Mouse (Mus musculus) E14TG2a.4 (cell line): ENCODE measurements around the gene Stk39.

Experiments used
- H3K27me3 ChIP-seq: 2 replicates; pipeline ENCODE4 v1.6.1; 2014; ENCODE audit warnings: low read length, control low read depth; ENCODE audit not compliant: insufficient read depth
- H3K36me3 ChIP-seq: 2 replicates; pipeline ENCODE4 v1.6.1; 2014; ENCODE audit warnings: low read length, control low read depth; ENCODE audit not compliant: insufficient read depth
- H3K4me1 ChIP-seq: replicated peaks from 2 replicates; pipeline ENCODE4 v1.6.1; 2014; ENCODE audit warnings: low read depth, low read length, control low read depth
- H3K4me3 ChIP-seq: replicated peaks from 2 replicates; pipeline ENCODE4 v1.5.1; 2014; ENCODE audit warnings: mild to moderate bottlenecking, low read length
- H3K9me3 ChIP-seq: 2 replicates; pipeline ENCODE4 v1.6.1; 2014; ENCODE audit warnings: low read length, control low read depth
- CTCF ChIP-seq: conservative IDR thresholded peaks from 2 replicates; pipeline ENCODE4 v1.5.1; 2014; ENCODE audit warnings: low read length
- NANOG ChIP-seq: IDR thresholded peaks from 2 replicates; pipeline ENCODE4 v1.6.1; 2014; ENCODE audit warnings: borderline replicate concordance, low read length, mixed read lengths
- POU5F1 ChIP-seq: IDR thresholded peaks from 2 replicates; pipeline ENCODE4 v1.6.1; 2014; ENCODE audit warnings: low read length, borderline replicate concordance

Gene Stk39

DNA sequence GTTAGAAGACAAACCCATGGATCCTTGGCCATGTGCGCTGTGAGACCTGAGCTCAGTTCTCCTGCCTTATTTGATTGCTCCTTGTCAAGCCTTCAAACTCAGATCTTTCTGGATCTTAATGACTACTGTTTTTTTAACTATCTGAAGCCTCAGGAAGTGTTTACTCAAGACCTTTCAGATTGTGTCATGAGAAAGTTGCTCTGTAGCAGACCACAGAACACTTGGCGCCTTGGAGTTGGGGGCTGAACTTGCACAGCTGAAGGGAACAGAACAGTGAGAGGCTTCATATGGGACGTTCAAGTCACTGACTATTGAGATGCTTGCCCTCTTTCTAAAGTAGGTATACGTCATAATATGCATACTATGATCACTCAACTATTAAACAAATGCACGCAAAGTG is 239.1 kb downstream of the Stk39 start:
- TF ChIP-seq POU5F1, result no peak
- no peak for TF ChIP-seq NANOG
- TF ChIP-seq CTCF, result no peak
- no peak overlapping the region for H3K4me3 ChIP-seq
- no peaks in the 10 kb centered on the region for H3K36me3 ChIP-seq
- no peaks in the 10 kb centered on the region for H3K9me3 ChIP-seq
- no peaks in the 10 kb centered on the region for H3K27me3 ChIP-seq
- H3K4me1 ChIP-seq, result peaks cover 9% of the 10 kb centered on the region; the same call in 1 of the 2 replicates

DNA sequence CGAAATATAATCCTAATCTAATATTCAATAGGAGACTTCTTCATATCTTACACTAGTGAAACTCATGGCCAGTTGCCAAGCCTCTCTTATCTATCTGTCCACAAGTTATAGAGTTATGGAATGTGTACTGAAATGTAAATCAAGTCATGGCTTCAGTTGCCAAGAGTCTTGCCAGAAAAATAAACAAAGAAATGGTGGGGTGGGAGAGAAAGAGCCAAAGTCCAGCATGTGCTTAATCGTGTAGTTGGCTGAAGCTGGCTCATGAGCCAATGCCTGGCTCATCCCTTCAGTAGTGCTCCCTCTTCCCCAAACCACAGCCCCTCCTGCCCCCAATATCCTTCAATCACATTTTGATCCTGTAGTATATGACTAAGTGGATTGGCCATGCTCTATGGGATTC is 242.2 kb downstream of the Stk39 start:
- Histone ChIP-seq H3K4me1 (peaks cover 8% of the 10 kb centered on the region; the same call in 1 of the 2 replicates), H3K4me3 (no peak overlapping the region)
- TF ChIP-seq NANOG, result no peak

DNA sequence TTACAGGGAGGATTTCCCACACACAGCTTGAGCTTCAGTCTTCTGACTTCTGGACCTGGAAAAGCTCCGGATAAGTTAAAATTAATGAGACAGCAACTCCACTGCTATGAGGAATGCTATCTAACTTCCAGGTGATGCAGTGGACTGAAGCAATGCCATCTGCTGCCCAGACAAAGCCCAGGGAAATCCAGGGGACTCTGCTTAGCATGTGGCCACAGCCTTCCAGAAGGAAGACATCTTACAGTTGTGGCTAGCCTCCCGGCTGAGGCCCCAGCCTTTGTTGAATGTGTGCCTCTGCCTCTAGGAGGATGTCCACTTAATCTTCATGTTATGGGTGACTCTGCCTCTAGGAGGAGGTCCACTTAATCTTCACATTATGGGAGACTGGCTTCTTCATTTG is 243.0 kb downstream of the Stk39 start:
- H3K27me3 ChIP-seq, result no peaks in the 10 kb centered on the region; the same call in 1 of the 2 replicates
- no peak overlapping the region for H3K4me3 ChIP-seq
- TF ChIP-seq NANOG (no peak), CTCF (no peak), POU5F1 (no peak)
- peaks cover under 1% of the 10 kb centered on the region; the same call in 1 of the 2 replicates for H3K4me1 ChIP-seq
- H3K9me3 ChIP-seq, result no peaks in the 10 kb centered on the region
- no peaks in the 10 kb centered on the region for H3K36me3 ChIP-seq

More for the DNA sequence above, 242.2 kb downstream of the Stk39 start:
- Histone ChIP-seq H3K27me3 (no peaks in the 10 kb centered on the region; the same call in 1 of the 2 replicates), H3K9me3 (no peaks in the 10 kb centered on the region), H3K36me3 (no peaks in the 10 kb centered on the region)

DNA sequence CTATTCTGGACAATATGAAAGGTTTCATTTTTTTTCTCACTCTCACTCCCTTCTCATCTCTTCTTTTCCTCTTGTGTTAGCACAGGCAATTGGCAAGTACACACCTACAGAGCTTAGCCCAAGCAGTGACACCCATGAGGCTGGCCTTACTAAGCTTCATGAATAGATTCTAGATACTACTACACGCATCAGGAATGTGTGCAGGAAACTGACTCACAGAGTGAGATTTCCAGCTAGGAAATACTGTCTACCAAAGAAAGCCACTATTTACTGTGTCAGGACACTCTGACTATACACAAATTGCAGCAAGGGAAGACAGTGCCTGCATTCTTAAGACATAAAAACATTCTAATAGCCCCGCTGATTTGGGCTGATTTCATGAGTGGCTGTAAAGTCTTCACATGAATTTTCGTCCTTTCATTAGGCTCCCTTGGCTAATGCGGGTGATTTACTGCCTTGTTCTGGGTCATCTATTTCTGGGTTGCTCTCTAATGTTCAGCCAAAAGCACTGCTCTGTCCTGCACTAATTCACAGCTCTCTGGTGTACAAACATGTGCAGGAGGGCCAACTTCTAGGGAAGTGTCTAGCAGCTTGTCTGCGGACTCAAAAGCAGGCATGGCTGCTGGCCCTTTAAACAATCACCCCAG is 249.7 kb downstream of the Stk39 start:
- TF ChIP-seq POU5F1 (no peak), CTCF (no peak), NANOG (no peak)

DNA sequence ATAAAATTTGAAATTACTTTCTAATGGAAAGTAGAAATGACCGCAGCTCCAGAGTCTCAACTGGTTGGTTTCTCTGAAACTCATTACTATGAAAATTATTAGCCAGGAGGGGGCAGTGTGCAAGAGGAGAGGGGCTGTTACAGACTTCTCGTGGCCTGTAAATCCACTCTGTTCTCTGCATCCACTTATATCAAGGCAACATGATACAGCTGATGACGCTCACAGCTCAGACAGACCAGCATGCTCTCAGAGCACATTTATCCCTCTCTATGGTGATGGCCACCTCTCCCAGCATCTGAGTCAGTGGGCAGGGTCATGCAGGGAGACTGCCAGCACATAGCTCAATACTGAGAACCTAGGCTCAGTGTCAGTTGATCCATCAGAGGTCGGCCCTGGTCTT is 250.8 kb downstream of the Stk39 start:
- Histone ChIP-seq H3K4me3 (no peak overlapping the region), H3K36me3 (no peaks in the 10 kb centered on the region), H3K9me3 (no peaks in the 10 kb centered on the region), H3K27me3 (no peaks in the 10 kb centered on the region), H3K4me1 (no peaks in the 10 kb centered on the region)
- TF ChIP-seq CTCF (peak; percentile 19), POU5F1 (no peak)

More for the DNA sequence above, 249.7 kb downstream of the Stk39 start:
- no peaks in the 10 kb centered on the region for H3K9me3 ChIP-seq
- H3K36me3 ChIP-seq, result no peaks in the 10 kb centered on the region
- no peaks in the 10 kb centered on the region for H3K4me1 ChIP-seq
- no peak overlapping the region for H3K4me3 ChIP-seq
- H3K27me3 ChIP-seq, result no peaks in the 10 kb centered on the region

DNA sequence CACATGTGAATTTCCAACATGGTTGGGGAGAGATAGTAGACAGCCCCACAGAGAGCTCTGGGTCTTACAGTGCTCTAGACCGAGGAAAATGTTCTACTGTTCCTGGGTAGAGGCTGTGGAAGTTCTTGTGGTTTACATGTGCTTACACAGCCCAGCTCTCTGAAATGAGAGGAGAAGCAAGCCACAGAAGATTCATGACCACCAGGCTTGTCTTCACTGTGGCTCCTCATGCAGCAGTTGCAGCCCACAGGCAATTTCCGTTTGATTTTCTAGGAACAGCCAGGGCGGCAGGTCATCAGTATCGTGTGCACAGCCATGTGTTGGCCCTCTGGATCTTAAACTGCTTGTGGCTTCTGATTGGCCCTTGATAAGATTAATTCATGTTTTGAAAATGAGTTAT is 252.2 kb downstream of the Stk39 start:
- H3K9me3 ChIP-seq, result no peaks in the 10 kb centered on the region
- H3K27me3 ChIP-seq, result no peaks in the 10 kb centered on the region
- TF ChIP-seq NANOG (no peak), CTCF (no peak), POU5F1 (no peak)
- no peaks in the 10 kb centered on the region for H3K4me1 ChIP-seq
- no peak overlapping the region for H3K4me3 ChIP-seq
- no peaks in the 10 kb centered on the region for H3K36me3 ChIP-seq

DNA sequence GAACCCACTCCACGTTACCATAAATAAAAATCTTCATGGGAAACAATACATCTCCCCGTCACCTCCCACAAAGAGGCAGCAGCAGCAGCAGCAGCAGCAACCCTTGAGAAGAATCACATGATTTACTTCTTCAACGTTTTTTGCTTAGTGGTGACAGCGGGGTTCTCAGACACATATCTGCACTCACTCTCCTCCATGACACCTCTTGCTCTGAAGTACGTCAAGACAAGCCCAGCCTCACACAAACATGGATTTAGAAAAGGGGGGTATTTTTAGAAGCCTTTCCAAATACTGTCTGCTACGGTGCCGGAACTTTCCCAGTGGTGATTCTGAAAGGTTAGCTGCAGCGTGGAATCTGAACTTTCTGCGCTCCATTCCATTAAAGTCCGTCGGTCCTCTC is 256.9 kb downstream of the Stk39 start:
- H3K27me3 ChIP-seq, result no peaks in the 10 kb centered on the region; the same call in 1 of the 2 replicates
- no peaks in the 10 kb centered on the region for H3K9me3 ChIP-seq
- H3K4me1 ChIP-seq, result no peaks in the 10 kb centered on the region
- no peaks in the 10 kb centered on the region for H3K36me3 ChIP-seq
- H3K4me3 ChIP-seq, result no peak overlapping the region
- no peak for TF ChIP-seq POU5F1
- TF ChIP-seq NANOG, result no peak
- TF ChIP-seq CTCF, result no peak

DNA sequence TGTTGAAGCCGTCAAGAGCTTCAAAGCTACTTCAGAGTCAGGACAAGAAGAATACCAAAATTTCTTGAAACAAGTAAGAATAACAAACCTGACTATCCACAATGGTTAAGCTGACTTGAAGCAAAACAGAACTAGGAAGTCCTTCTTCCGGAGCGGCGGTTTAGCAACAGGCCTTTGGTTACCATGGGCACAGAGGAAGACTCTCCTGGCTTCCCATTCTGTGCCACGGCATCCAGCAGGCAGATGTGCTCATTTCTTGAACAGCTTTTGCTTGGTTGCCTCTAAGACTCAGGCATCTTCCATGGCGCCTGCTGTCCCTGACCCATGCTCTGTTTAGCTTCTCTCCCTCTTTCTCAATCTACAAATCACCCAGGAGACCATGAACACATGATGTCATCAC is 257.7 kb downstream of the Stk39 start:
- Histone ChIP-seq H3K4me1 (no peaks in the 10 kb centered on the region), H3K27me3 (no peaks in the 10 kb centered on the region; the same call in 1 of the 2 replicates), H3K36me3 (no peaks in the 10 kb centered on the region), H3K4me3 (no peak overlapping the region), H3K9me3 (no peaks in the 10 kb centered on the region)
- TF ChIP-seq NANOG (no peak), POU5F1 (no peak), CTCF (no peak)

DNA sequence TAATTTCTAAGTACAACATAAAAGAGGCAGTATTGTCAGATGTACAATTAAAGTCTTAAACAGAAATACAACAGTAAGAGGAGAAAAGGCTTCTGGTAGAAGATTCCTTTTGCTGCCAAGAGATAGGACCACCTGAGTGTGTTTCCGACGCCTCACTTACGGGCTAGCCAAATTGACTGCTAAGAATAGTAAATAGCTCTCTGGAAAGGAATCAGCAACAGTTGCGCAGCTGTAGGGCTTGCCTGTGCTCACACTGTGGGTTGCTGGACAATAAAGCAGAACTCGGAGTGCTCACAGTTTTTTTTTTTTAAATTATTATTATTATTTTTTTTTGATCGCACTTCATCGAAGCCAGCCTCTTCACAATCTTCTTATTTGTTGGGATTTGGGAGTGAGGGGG is 260.6 kb downstream of the Stk39 start:
- Histone ChIP-seq H3K4me3 (no peak overlapping the region), H3K27me3 (no peaks in the 10 kb centered on the region; the same call in 1 of the 2 replicates), H3K36me3 (no peaks in the 10 kb centered on the region), H3K4me1 (no peaks in the 10 kb centered on the region), H3K9me3 (no peaks in the 10 kb centered on the region)
- TF ChIP-seq CTCF (no peak), POU5F1 (no peak), NANOG (no peak)
